Mouse (Mus musculus) embryo, embryonic 11.5 days (tissue): Measurements from ENCODE around the gene Acy3.
"Not testable (repeated sequence)": the region's sequence is repeated elsewhere in the genome, so short reads cannot be mapped to it uniquely, and the experiment has no call there.

ENCODE experiments used
- DNase-seq: peaks from one replicate; pipeline ENCODE4 v3.0.0-alpha.2; 2012; ENCODE audit warnings: low read depth, low spot score

Acy3 gene

GRCm38 (mm10) chr19:4003112-4003511 lies 16.7 kb downstream of the Acy3 start, which contains the start of gene Doc2g:
Gene Doc2g (plus strand): TSS chr19:4003313.
- DNase-seq: no peak

GRCm38 (mm10) chr19:4003641-4004040 lies 17.3 kb downstream of the Acy3 start:
- no peak for DNase-seq

GRCm38 (mm10) chr19:4004331-4004730 lies 18.0 kb downstream of the Acy3 start:
- DNase-seq: no peak

DNA sequence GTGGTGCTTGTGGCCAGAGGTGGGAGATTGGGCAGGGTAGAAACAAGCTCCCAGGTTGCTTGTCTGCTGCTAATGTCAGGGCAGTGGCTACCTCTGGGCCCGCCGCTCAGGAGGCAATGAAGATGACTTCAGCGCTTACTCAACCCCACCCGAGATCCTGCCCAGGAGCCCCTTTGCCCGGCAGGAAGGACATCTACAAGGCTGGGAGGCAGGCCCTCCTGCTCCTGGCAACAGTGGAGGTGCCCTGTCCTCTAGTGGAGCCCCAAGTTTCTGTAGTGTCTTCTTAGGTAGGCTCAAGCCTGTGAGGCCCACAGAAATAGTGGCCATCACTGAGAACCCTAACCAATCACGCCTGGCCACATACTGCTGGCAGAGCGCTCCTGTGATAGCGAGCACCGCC lies 18.7 kb downstream of the Acy3 start:
- no peak for DNase-seq

DNA sequence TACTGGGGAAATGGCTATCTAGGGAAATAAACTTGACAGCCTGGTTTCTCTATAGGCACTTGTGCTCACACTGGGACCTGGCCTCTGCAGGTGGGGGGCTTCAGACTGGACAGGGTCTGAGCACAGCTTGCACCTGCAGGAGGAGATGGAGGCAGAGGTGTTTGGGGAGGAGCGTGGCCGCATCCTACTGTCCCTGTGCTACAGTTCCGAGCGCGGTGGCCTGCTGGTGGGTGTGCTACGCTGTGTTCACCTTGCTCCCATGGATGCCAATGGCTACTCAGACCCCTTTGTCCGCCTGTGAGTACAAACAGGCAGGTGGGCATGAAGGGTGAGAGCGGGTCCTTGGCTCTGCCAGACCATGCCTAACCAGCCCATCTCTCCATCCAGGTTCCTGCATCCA lies 19.6 kb downstream of the Acy3 start:
- DNase-seq: no peak

GRCm38 (mm10) chr19:4011086-4011485 lies 24.7 kb downstream of the Acy3 start:
- no peak for DNase-seq

GRCm38 (mm10) chr19:4012432-4013022 lies 26.2 kb downstream of the Acy3 start, which contains the start of gene Ndufv1:
Gene Ndufv1 (minus strand): TSS chr19:4012806.
- DNase-seq: peak; percentile 97

DNA sequence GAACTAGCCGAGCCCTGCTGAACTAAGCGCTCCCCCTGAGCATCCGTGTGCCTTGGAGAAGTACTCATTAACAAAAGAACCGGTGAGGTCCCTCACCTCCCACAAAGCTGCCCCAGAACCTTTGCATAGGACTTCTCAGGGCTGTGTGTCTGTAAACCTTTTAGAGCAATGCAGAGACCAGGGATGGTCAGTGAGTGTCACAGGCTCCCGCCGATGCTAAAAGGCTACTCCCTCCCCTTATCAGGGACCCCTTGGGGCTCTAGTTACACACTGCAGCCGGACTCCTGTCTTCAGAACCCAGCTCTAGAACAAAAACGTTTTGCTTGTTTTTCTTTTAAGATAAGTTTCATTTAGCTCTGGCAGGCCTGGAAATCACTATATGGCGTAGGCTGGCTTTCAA lies 26.7 kb downstream of the Acy3 start:
- no peak for DNase-seq

- no peak for DNase-seq
These were observed 28.4 kb downstream of the Acy3 start for GRCm38 (mm10) chr19:4014802-4015201.

DNA sequence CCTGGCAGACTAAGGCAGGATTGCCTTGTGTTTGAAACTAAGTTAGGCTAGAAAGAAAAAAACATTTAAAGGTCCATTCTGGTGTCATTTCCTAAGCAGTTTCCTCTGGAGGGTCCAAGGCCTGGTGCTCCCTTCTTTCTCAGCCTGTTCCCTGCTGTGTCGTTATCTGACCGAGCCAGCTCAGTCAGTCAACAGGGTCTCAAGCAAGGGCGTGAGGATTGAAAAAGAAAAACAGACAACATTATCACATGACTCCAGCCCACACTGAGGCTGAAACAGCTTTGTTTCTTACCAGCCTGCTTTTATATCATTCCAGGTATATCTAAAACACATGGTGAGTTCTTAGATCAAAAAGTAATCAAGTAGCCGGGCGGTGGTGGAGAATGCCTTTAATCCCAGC lies 29.3 kb downstream of the Acy3 start:
- no peak for DNase-seq

DNA sequence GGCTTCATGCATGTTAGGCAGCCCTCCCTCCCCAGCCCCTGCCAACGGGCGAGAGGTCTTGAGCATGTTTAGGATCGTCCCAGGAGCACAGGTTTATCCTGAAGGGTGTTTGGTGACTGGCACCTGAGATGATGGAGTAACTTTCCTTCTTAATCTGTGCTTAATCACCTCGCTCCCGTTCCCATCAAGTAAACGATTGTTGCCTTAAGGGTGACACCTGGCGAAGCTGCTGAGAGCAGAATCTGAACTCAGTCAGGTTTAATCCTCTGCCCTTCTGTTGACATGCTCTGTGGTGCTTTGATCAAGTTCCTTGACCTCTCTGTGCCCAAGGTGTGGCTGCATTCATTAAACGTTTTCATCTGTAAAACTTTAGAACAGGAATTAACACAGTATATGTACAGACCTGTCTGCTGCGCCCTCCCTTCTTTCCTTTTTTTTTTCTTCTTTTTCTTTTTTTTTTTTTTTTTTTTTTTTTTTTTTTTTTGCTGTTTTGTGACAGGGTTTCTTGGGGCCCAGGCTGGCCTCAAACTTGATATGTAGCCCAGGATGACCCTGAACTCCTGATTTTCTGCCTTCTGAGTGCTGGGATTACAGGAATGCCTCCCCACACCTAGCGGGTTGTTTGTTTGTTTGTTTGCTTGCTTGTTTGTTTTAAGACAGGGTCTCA lies 31.7 kb downstream of the Acy3 start:
- DNase-seq: no peak

DNA sequence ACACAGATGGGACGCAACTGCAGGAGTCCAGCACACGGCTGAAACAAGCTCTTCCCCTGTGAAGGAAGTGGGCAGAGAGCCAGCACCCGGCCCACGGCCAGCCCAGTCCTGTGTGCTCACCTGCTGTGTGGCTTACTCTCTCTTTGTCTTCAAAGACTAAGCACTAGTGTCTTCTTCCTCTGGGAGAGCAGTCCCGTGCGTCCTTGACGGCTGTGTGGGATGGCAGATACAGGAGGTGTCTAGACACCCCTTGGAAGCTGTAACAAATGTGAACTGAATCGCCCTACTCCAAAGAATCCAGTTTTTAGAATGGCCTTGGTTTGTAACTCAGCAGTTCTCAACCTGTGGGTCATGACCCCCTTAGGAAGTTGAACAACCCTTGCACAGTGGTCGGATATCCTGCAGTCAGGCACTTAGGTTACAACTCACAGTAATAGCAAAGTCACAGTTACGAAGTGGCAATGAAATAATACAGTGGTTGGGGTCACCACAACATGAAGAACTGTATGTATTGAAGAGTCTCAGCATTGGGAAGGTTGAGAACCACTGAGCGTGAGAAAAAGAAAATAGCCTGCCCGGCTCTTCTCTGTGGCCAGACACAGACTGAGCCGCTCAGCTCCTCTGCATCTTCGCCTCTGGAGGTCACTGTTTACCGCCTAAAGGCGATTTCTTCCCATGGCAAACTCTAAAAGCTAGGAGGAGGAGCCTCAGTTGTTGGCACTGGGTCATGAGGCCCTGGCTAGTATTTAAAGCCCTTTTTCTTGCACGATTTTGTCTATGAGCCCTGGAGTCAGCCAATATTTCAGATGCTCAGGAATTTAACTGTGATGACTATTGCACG lies 32.6 kb downstream of the Acy3 start:
- DNase-seq: peak; percentile 63

GRCm38 (mm10) chr19:4023185-4023584 lies 36.8 kb downstream of the Acy3 start:
- DNase-seq: no peak

GRCm38 (mm10) chr19:4027576-4027975 lies 41.2 kb downstream of the Acy3 start:
- no peak for DNase-seq

DNA sequence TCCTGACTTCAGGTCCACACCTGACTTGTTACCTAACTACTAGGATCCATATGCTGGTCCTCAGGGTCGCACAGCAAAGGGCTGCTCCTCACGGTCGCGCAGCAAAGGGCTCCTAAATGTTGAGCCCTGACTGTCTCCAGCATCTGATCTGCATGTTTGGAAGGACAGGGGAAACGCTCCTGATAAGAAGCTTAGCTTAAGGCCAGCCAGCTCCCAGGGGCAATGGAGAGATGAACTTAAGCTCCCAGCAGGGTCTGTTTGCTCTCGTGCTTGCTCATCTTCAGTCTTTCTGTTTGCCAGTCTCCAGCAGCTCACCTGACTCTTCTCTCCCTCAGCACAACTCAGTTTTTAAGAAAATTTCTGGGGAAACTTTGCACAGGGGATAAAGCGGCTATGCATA lies 46.3 kb downstream of the Acy3 start:
- DNase-seq: no peak

- no peak for DNase-seq
These were observed 46.9 kb downstream of the Acy3 start for GRCm38 (mm10) chr19:4033298-4033697.

GRCm38 (mm10) chr19:4033742-4034141 lies 47.4 kb downstream of the Acy3 start:
- no peak for DNase-seq

GRCm38 (mm10) chr19:4036327-4037045 lies 50.1 kb downstream of the Acy3 start:
- DNase-seq: no peak

GRCm38 (mm10) chr19:4037154-4037787 lies 50.9 kb downstream of the Acy3 start:
- DNase-seq: not testable (repeated sequence)

- DNase-seq: peak; percentile 82
These were observed 51.4 kb downstream of the Acy3 start, which contains the start of gene Gstp1 for GRCm38 (mm10) chr19:4037788-4038232. Gene Gstp1 (minus strand): TSS chr19:4037985.
